Mouse (Mus musculus): ENCODE results near the gene Otulin.

Otulin gene

GRCm38 (mm10) chr15:27506127-27506886 is 124.2 kb downstream of the Otulin start:
- DNase-seq (ENCODE audit: low read depth) = no peak

- DNase-seq (ENCODE audit: low read depth) = no peak
These were observed 126.4 kb downstream of the Otulin start for GRCm38 (mm10) chr15:27503801-27504730.

GRCm38 (mm10) chr15:27503221-27503620 is 127.3 kb downstream of the Otulin start:
- no peak for DNase-seq (ENCODE audit: low read depth)

GRCm38 (mm10) chr15:27502338-27502737 is 128.2 kb downstream of the Otulin start:
- no peak for DNase-seq (ENCODE audit: low read depth)

- DNase-seq (ENCODE audit: low read depth) = no peak
These were observed 130.1 kb downstream of the Otulin start for GRCm38 (mm10) chr15:27500390-27500789.

GRCm38 (mm10) chr15:27498078-27498477 is 132.4 kb downstream of the Otulin start:
- no peak for DNase-seq (ENCODE audit: low read depth)

- no peak for DNase-seq (ENCODE audit: low read depth)
These were observed 133.0 kb downstream of the Otulin start for GRCm38 (mm10) chr15:27497300-27497997.

- no peak for DNase-seq (ENCODE audit: low read depth)
These were observed 133.7 kb downstream of the Otulin start for GRCm38 (mm10) chr15:27496596-27497299.

- no peak for DNase-seq (ENCODE audit: low read depth)
These were observed 134.5 kb downstream of the Otulin start for GRCm38 (mm10) chr15:27495981-27496401.

- no peak for DNase-seq (ENCODE audit: low read depth)
These were observed 137.0 kb downstream of the Otulin start for GRCm38 (mm10) chr15:27493516-27493915.

GRCm38 (mm10) chr15:27492734-27493133 is 137.8 kb downstream of the Otulin start:
- DNase-seq (ENCODE audit: low read depth) = no peak
